Mouse (Mus musculus): ENCODE results near the gene Mis18a. TPM values are rescaled to one million over a fixed set of nuclear protein-coding genes. Genes with fewer than 3 reads are reported as not detected.

Mis18a gene
- 55.9 and 58.8 TPM in 2 replicates for polyA plus RNA-seq (2016; fragmentation: Nextera tagmentation; extraction: Ambion mirVana)

GRCm38 (mm10) chr16:90727233-90728115, at the start of gene Mis18a:
Gene Mis18a, minus strand, starts transcription at chr16:90727404.
- Histone ChIP-seq H3K4me2 (peak within 1 kb of the TSS; percentile 94), H3K36me3 (peaks cover 31% of the 10 kb centered on the region), H3K9ac (peak within 1 kb of the TSS; percentile 93), H3K27ac (peak within 1 kb of the TSS; percentile 84), H3K9me3 (replicated peaks) (no peaks in the 10 kb centered on the region; the same call in 1 of the 2 replicates), H3K4me1 (peaks cover 42% of the 10 kb centered on the region), H3K4me3 (peak within 1 kb of the TSS; percentile 95), H3K27me3 (replicated peaks) (no peaks in the 10 kb centered on the region)
- peak; percentile 93 for ATAC-seq
- 1% methylated on average over 53 of the region's 53 CpGs for WGBS (ENCODE audit: insufficient replicate concordance)

GRCm38 (mm10) chr16:90775946-90776520, 48.8 kb upstream of the Mis18a start:
- H3K9ac ChIP-seq: no peak overlapping the region
- no peaks in the 10 kb centered on the region for H3K9me3 ChIP-seq (replicated peaks)
- ATAC-seq: no peak
- 82% methylated on average over 10 of the region's 10 CpGs for WGBS (ENCODE audit: insufficient replicate concordance)
- H3K27ac ChIP-seq: no peak overlapping the region
- no peak overlapping the region for H3K4me2 ChIP-seq
- peaks cover 99% of the 10 kb centered on the region for H3K36me3 ChIP-seq
- H3K27me3 ChIP-seq (replicated peaks): no peaks in the 10 kb centered on the region; the same call in 1 of the 2 replicates
- H3K4me1 ChIP-seq: no peaks in the 10 kb centered on the region
- H3K4me3 ChIP-seq: no peak overlapping the region

GRCm38 (mm10) chr16:90774646-90775045, 47.4 kb upstream of the Mis18a start:
- no peak overlapping the region for H3K4me2 ChIP-seq
- H3K27me3 ChIP-seq (replicated peaks): no peaks in the 10 kb centered on the region; the same call in 1 of the 2 replicates
- H3K4me3 ChIP-seq: no peak overlapping the region
- H3K9me3 ChIP-seq (replicated peaks): no peaks in the 10 kb centered on the region
- H3K36me3 ChIP-seq: peaks cover 99% of the 10 kb centered on the region
- WGBS (ENCODE audit: insufficient replicate concordance): 81% methylated on average over 6 of the region's 6 CpGs
- no peak overlapping the region for H3K9ac ChIP-seq
- no peak for ATAC-seq
- H3K4me1 ChIP-seq: no peaks in the 10 kb centered on the region
- no peak overlapping the region for H3K27ac ChIP-seq

GRCm38 (mm10) chr16:90774216-90774615, 47.0 kb upstream of the Mis18a start:
- Histone ChIP-seq H3K4me1 (no peaks in the 10 kb centered on the region), H3K27me3 (replicated peaks) (no peaks in the 10 kb centered on the region; the same call in 1 of the 2 replicates), H3K4me3 (no peak overlapping the region), H3K27ac (no peak overlapping the region), H3K9ac (no peak overlapping the region), H3K4me2 (no peak overlapping the region), H3K36me3 (peaks cover 99% of the 10 kb centered on the region), H3K9me3 (replicated peaks) (no peaks in the 10 kb centered on the region)
- 82% methylated on average over 12 of the region's 12 CpGs for whole genome bisulfite sequencing (ENCODE audit: insufficient replicate concordance)
- no peak for ATAC-seq

- 90% methylated on average over 15 of the region's 15 CpGs for WGBS (ENCODE audit: insufficient replicate concordance)
- ATAC-seq: no peak
- Histone ChIP-seq H3K9ac (no peak overlapping the region), H3K27me3 (replicated peaks) (no peaks in the 10 kb centered on the region), H3K4me1 (peaks cover 4% of the 10 kb centered on the region), H3K36me3 (peaks cover 96% of the 10 kb centered on the region), H3K4me3 (no peak overlapping the region), H3K9me3 (replicated peaks) (no peaks in the 10 kb centered on the region; the same call in 1 of the 2 replicates), H3K27ac (no peak overlapping the region), H3K4me2 (no peak overlapping the region)
These were observed 39.8 kb upstream of the Mis18a start for GRCm38 (mm10) chr16:90766919-90767454.

GRCm38 (mm10) chr16:90765195-90765877, 38.1 kb upstream of the Mis18a start:
- H3K4me1 ChIP-seq: peaks cover 20% of the 10 kb centered on the region
- H3K36me3 ChIP-seq: peaks cover 91% of the 10 kb centered on the region
- WGBS (ENCODE audit: insufficient replicate concordance): 78% methylated on average over 9 of the region's 9 CpGs
- ATAC-seq: no peak
- no peaks in the 10 kb centered on the region; the same call in 1 of the 2 replicates for H3K9me3 ChIP-seq (replicated peaks)
- H3K27ac ChIP-seq: no peak overlapping the region
- no peak overlapping the region for H3K4me3 ChIP-seq
- no peaks in the 10 kb centered on the region for H3K27me3 ChIP-seq (replicated peaks)
- no peak overlapping the region for H3K4me2 ChIP-seq
- H3K9ac ChIP-seq: no peak overlapping the region

- Histone ChIP-seq H3K36me3 (peaks cover 88% of the 10 kb centered on the region), H3K4me2 (peak overlapping the region; percentile 51), H3K9ac (peak overlapping the region; percentile 48), H3K27ac (peak overlapping the region; percentile 81), H3K9me3 (replicated peaks) (no peaks in the 10 kb centered on the region; the same call in 1 of the 2 replicates), H3K4me3 (peak overlapping the region; percentile 1; the same call in 1 of the 2 replicates), H3K27me3 (replicated peaks) (no peaks in the 10 kb centered on the region), H3K4me1 (peaks cover 36% of the 10 kb centered on the region)
- 29% methylated on average over 4 of the region's 4 CpGs for WGBS (ENCODE audit: insufficient replicate concordance)
- ATAC-seq: peak; percentile 98
These were observed 33.3 kb upstream of the Mis18a start for GRCm38 (mm10) chr16:90760515-90760914.

- Histone ChIP-seq H3K27ac (peak overlapping the region; percentile 81), H3K4me1 (peaks cover 36% of the 10 kb centered on the region), H3K36me3 (peaks cover 89% of the 10 kb centered on the region), H3K9ac (peak overlapping the region; percentile 48; the same call in 1 of the 2 replicates), H3K4me2 (peak overlapping the region; percentile 51), H3K27me3 (replicated peaks) (no peaks in the 10 kb centered on the region), H3K4me3 (no peak overlapping the region), H3K9me3 (replicated peaks) (no peaks in the 10 kb centered on the region; the same call in 1 of the 2 replicates)
- WGBS (ENCODE audit: insufficient replicate concordance): 58% methylated on average over 3 of the region's 3 CpGs
- no peak for ATAC-seq
These were observed 32.1 kb upstream of the Mis18a start for GRCm38 (mm10) chr16:90759335-90759734.

GRCm38 (mm10) chr16:90753386-90753941, 26.3 kb upstream of the Mis18a start:
- no peaks in the 10 kb centered on the region for H3K9me3 ChIP-seq (replicated peaks)
- no peak overlapping the region for H3K27ac ChIP-seq
- H3K27me3 ChIP-seq (replicated peaks): no peaks in the 10 kb centered on the region
- no peak overlapping the region for H3K9ac ChIP-seq
- no peak for ATAC-seq
- peaks cover 92% of the 10 kb centered on the region for H3K36me3 ChIP-seq
- H3K4me2 ChIP-seq: no peak overlapping the region
- H3K4me1 ChIP-seq: peaks cover 36% of the 10 kb centered on the region
- WGBS (ENCODE audit: insufficient replicate concordance): 84% methylated on average over 13 of the region's 13 CpGs
- no peak overlapping the region for H3K4me3 ChIP-seq

- no peak overlapping the region for H3K4me3 ChIP-seq
- no peak overlapping the region for H3K27ac ChIP-seq
- no peaks in the 10 kb centered on the region for H3K27me3 ChIP-seq (replicated peaks)
- H3K4me2 ChIP-seq: no peak overlapping the region
- no peaks in the 10 kb centered on the region for H3K9me3 ChIP-seq (replicated peaks)
- peaks cover 84% of the 10 kb centered on the region for H3K4me1 ChIP-seq
- WGBS (ENCODE audit: insufficient replicate concordance): 80% methylated on average over 7 of the region's 7 CpGs
- ATAC-seq: no peak
- H3K9ac ChIP-seq: no peak overlapping the region
- H3K36me3 ChIP-seq: peaks cover 90% of the 10 kb centered on the region
These were observed 21.0 kb upstream of the Mis18a start for GRCm38 (mm10) chr16:90748169-90748568.

- Histone ChIP-seq H3K4me2 (no peak overlapping the region), H3K4me1 (peaks cover 89% of the 10 kb centered on the region), H3K27ac (peak overlapping the region; percentile 41), H3K4me3 (no peak overlapping the region), H3K9ac (no peak overlapping the region), H3K9me3 (replicated peaks) (no peaks in the 10 kb centered on the region), H3K27me3 (replicated peaks) (no peaks in the 10 kb centered on the region), H3K36me3 (peaks cover 90% of the 10 kb centered on the region)
- ATAC-seq: no peak
- 52% methylated on average over 6 of the region's 6 CpGs for WGBS (ENCODE audit: insufficient replicate concordance)
These were observed 19.9 kb upstream of the Mis18a start for GRCm38 (mm10) chr16:90747143-90747542.
